Mouse (Mus musculus): ENCODE data around the gene Rccd1. TPM values are rescaled to one million over a fixed set of nuclear protein-coding genes. Genes with fewer than 3 reads are reported as not detected.
A peak's percentile ranks its signal among the peaks of the same experiment; 100 is the strongest.

Gene Rccd1
- total and polyA plus RNA-seq, 2 experiments from 2014 or later, result 3.1 to 7.6 TPM

DNA sequence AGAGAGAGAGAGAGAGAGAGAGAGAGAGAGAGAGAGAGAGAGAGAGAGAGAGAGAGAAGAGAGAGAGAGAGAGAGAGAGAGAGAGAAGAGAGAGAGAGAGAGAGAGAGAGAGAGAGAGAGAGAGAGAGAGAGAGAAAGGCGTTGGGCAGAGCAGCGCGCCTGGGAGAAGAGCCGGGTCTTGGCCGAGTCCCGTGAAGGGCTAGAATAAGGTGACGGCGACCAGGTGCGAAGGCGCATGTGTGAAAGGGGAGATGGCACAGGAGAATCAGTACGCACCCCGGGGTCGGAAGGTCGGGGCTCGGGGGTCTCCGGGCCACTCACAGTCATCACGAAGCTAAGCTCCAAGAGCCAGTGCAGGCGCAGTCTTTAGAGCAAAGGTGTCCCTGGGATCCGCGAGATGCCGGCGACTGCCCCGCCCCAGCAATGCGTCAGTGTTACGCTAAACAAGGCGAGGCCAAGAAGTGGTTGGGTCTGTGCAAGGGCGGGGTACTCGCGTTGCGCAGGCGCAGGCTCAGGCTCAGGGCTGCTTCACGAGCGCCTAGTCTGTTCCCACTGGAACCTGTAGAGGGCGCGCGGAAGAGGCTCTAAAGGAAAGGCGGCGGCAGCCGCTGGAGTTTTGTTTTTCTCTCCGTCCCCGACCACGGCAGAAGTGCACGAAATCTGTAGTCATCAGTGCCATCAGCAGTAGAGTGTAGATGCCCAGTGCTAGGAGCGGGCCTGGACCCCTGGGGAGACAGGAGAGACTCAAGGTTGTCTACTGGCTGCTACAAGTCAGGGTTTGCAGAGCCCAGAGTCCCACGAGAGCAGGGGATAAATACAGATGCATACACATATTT lies 15.8 kb upstream of the Rccd1 start:
- peaks cover 23% of the 10 kb centered on the region for H3K4me1 ChIP-seq (ENCODE audit: control insufficient read depth, insufficient read depth)
- peak; percentile 97 for ATAC-seq (ENCODE audit: insufficient read depth, low read depth)
- H3K9ac ChIP-seq (replicated peaks; ENCODE audit: low read depth, low read length), result peak overlapping the region; percentile 60
- peaks cover 26% of the 10 kb centered on the region for H3K36me3 ChIP-seq (replicated peaks; ENCODE audit: control insufficient read depth, insufficient read depth, low read length)
- peak overlapping the region; percentile 96 for H3K27ac ChIP-seq (ENCODE audit: low read depth)
- peak overlapping the region; percentile 67 for H3K4me2 ChIP-seq (ENCODE audit: low read depth, low read length)
- DNase-seq (ENCODE audit: low spot score), result peak; percentile 98
- H3K9me3 ChIP-seq (replicated peaks; ENCODE audit: control insufficient read depth, low read length), result no peaks in the 10 kb centered on the region
- H3K27me3 ChIP-seq (ENCODE audit: control insufficient read depth, insufficient read depth, low read length), result no peaks in the 10 kb centered on the region
- H3K4me3 ChIP-seq (ENCODE audit: low read depth, low read length), result peak overlapping the region; percentile 66
- WGBS, result under 1% methylated on average over 44 of the region's 45 CpGs
- TF ChIP-seq CTCF (IDR thresholded peaks at IDR 0.05; ENCODE audit: low read depth), result peak; percentile 77
- TF ChIP-seq EP300 (IDR thresholded peaks at IDR 0.05; ENCODE audit: low read depth), result no peak

- no peaks in the 10 kb centered on the region for H3K9me3 ChIP-seq (replicated peaks; ENCODE audit: control insufficient read depth, low read length)
- peaks cover 33% of the 10 kb centered on the region for H3K36me3 ChIP-seq (replicated peaks; ENCODE audit: control insufficient read depth, insufficient read depth, low read length)
- peak overlapping the region; percentile 67 for H3K4me2 ChIP-seq (ENCODE audit: low read depth, low read length)
- H3K9ac ChIP-seq (replicated peaks; ENCODE audit: low read depth, low read length), result peak overlapping the region; percentile 40
- TF ChIP-seq EP300 (IDR thresholded peaks at IDR 0.05; ENCODE audit: low read depth) (no peak), CTCF (IDR thresholded peaks at IDR 0.05; ENCODE audit: low read depth) (no peak)
- no peak overlapping the region for H3K27ac ChIP-seq (ENCODE audit: low read depth)
- H3K4me1 ChIP-seq (ENCODE audit: control insufficient read depth, insufficient read depth), result peaks cover 23% of the 10 kb centered on the region
- H3K27me3 ChIP-seq (ENCODE audit: control insufficient read depth, insufficient read depth, low read length), result no peaks in the 10 kb centered on the region
- DNase-seq (ENCODE audit: low spot score), result no peak
- 7% methylated on average over 17 of the region's 17 CpGs for WGBS
- H3K4me3 ChIP-seq (ENCODE audit: low read depth, low read length), result peak overlapping the region; percentile 66
- ATAC-seq (ENCODE audit: insufficient read depth, low read depth), result no peak
These were observed 15.1 kb upstream of the Rccd1 start for GRCm38 (mm10) chr7:80339371-80339770.

DNA sequence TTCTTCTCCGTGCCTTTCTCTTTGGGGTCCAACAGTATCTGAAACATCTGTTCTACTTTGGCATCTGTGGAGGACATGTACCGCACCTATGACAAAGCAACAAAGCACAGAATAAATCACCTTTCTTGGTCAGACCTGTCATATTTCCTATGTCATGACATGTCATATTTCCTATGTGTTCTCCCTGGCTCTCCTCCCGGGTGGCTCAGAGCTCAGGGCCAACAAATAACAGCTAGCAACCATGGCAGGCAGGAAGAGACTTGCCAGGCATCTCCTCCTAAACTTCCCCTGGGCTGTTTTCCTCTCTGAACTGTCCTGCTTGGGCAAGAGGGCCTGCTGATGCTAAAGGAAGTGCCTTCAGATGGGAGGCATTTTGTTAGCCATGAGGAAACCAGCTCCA lies 12.7 kb upstream of the Rccd1 start:
- ATAC-seq (ENCODE audit: insufficient read depth, low read depth), result no peak
- H3K4me3 ChIP-seq (ENCODE audit: low read depth, low read length), result no peak overlapping the region
- 86% methylated on average over 3 of the region's 3 CpGs for WGBS
- no peaks in the 10 kb centered on the region; the same call in 1 of the 2 replicates for H3K9me3 ChIP-seq (replicated peaks; ENCODE audit: control insufficient read depth, low read length)
- H3K4me2 ChIP-seq (ENCODE audit: low read depth, low read length), result no peak overlapping the region
- no peaks in the 10 kb centered on the region for H3K27me3 ChIP-seq (ENCODE audit: control insufficient read depth, insufficient read depth, low read length)
- H3K9ac ChIP-seq (replicated peaks; ENCODE audit: low read depth, low read length), result no peak overlapping the region
- no peak for DNase-seq (ENCODE audit: low spot score)
- TF ChIP-seq EP300 (IDR thresholded peaks at IDR 0.05; ENCODE audit: low read depth) (no peak), CTCF (IDR thresholded peaks at IDR 0.05; ENCODE audit: low read depth) (no peak)
- H3K36me3 ChIP-seq (replicated peaks; ENCODE audit: control insufficient read depth, insufficient read depth, low read length), result peaks cover 56% of the 10 kb centered on the region
- no peak overlapping the region for H3K27ac ChIP-seq (ENCODE audit: low read depth)
- peaks cover 16% of the 10 kb centered on the region for H3K4me1 ChIP-seq (ENCODE audit: control insufficient read depth, insufficient read depth)

DNA sequence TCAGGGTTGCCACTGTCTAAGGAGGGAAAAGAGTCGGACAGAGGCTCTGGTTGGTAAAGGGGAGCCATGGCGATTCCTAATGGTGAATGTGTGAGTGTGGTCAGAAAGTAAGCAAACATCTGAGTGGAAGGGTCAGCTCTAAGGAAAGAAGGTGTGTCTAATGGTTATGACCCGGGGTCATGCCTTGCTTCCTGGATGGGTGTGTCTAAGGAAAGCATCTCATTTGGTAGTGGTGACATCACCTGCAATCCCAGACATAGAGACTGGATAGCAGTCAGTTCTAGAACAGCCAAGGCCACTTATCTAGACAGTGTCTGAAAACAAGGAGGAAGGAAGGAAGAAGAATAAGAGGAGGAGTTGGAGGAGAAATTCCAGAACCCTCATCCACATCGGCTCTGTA lies 10.6 kb upstream of the Rccd1 start:
- 73% methylated on average over 4 of the region's 4 CpGs for WGBS
- Histone ChIP-seq H3K4me1 (ENCODE audit: control insufficient read depth, insufficient read depth) (peaks cover 12% of the 10 kb centered on the region), H3K36me3 (replicated peaks; ENCODE audit: control insufficient read depth, insufficient read depth, low read length) (peaks cover 77% of the 10 kb centered on the region), H3K27ac (ENCODE audit: low read depth) (no peak overlapping the region), H3K9me3 (replicated peaks; ENCODE audit: control insufficient read depth, low read length) (no peaks in the 10 kb centered on the region; the same call in 1 of the 2 replicates), H3K9ac (replicated peaks; ENCODE audit: low read depth, low read length) (no peak overlapping the region), H3K4me3 (ENCODE audit: low read depth, low read length) (no peak overlapping the region), H3K27me3 (ENCODE audit: control insufficient read depth, insufficient read depth, low read length) (no peaks in the 10 kb centered on the region), H3K4me2 (ENCODE audit: low read depth, low read length) (no peak overlapping the region)
- DNase-seq (ENCODE audit: low spot score) (no peak), ATAC-seq (ENCODE audit: insufficient read depth, low read depth) (no peak)
- no peak for TF ChIP-seq CTCF (IDR thresholded peaks at IDR 0.05; ENCODE audit: low read depth)
- TF ChIP-seq EP300 (IDR thresholded peaks at IDR 0.05; ENCODE audit: low read depth), result no peak

DNA sequence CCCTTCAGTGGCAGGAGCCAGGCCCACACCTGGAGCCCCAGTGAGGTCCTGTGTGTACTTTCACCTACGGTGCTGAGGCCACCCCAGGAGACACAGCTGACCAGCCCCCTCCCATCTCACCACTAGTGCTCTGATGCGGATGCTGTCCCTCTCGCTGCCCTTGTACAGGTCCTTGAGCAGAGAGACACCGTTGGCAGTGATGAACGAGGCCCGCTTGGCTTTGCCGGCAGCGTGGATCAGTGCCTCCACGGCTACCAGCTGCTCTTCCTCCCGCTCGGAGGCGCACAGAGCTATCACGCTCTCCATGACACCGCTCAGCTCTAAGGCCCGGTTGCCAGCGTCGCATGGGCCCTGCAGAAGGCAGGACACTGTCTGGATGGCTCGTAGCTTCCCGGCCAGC lies 7.2 kb upstream of the Rccd1 start:
- no peak for TF ChIP-seq EP300 (IDR thresholded peaks at IDR 0.05; ENCODE audit: low read depth)
- no peak for TF ChIP-seq CTCF (IDR thresholded peaks at IDR 0.05; ENCODE audit: low read depth)

More for the DNA sequence above, 7.2 kb upstream of the Rccd1 start:
- H3K9ac ChIP-seq (replicated peaks; ENCODE audit: low read depth, low read length), result no peak overlapping the region
- DNase-seq (ENCODE audit: low spot score) (no peak), ATAC-seq (ENCODE audit: insufficient read depth, low read depth) (no peak)
- H3K27me3 ChIP-seq (ENCODE audit: control insufficient read depth, insufficient read depth, low read length), result no peaks in the 10 kb centered on the region
- 94% methylated on average over 19 of the region's 19 CpGs for WGBS
- no peaks in the 10 kb centered on the region; the same call in 1 of the 2 replicates for H3K9me3 ChIP-seq (replicated peaks; ENCODE audit: control insufficient read depth, low read length)
- H3K4me3 ChIP-seq (ENCODE audit: low read depth, low read length), result no peak overlapping the region
- H3K4me2 ChIP-seq (ENCODE audit: low read depth, low read length), result no peak overlapping the region
- H3K27ac ChIP-seq (ENCODE audit: low read depth), result no peak overlapping the region
- H3K36me3 ChIP-seq (replicated peaks; ENCODE audit: control insufficient read depth, insufficient read depth, low read length), result peaks cover 95% of the 10 kb centered on the region
- no peaks in the 10 kb centered on the region for H3K4me1 ChIP-seq (ENCODE audit: control insufficient read depth, insufficient read depth)
